Mouse (Mus musculus): ENCODE data around the gene Olfr322. TPM values are rescaled to one million over a fixed set of nuclear protein-coding genes. Genes with fewer than 3 reads are reported as not detected.

Olfr322 gene
- total RNA-seq (2017): not detected in 3 replicates

DNA sequence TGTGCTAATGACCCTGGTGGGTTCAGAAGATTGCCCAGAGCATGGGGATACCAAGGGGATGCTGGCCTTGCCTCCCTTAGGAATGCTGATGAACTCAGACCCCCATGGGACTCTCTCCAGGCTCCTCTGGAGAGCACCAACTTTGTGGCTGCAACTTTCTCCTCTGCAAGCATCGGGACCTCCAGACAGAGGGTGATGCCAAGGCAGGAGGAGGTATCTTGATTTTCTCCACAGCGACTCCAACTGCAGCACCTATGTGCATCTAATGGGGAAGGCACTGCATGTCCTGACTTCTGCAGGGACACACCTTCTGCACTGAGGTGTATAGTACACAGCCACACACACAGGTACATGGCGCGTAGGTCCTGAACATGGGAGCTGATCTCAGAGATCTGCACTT, at the start of gene Olfr322:
Olfr322 (plus strand) TSS at position 187 of the 400 bp plus-strand sequence.
- ATAC-seq (replicated peaks; ENCODE audit: insufficient number of reproducible peaks, low FRiP score, low TSS enrichment, poor library complexity, severe bottlenecking): no peak

DNA sequence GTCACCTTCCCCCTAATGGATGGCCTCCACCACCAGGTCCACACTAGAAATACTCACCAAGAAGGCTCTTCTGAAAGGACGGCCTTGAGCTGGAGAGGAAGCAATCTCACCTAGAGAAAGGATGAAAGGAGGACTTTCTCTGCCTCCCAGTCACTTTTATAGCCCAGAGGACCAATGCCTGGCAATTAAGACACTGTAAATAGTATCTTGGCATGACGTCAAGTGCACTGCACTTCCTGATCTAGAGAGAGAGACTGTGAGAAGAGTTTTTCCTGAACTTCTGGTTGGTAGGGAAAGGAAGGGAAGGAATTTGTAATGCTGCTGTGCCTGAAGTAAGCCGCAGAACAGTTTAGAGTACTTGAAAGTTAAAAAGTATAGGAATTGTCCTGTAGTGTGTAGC, 45.2 kb upstream of the Olfr322 start:
- no peak for ATAC-seq (replicated peaks; ENCODE audit: insufficient number of reproducible peaks, low FRiP score, low TSS enrichment, poor library complexity, severe bottlenecking)

GRCm38 (mm10) chr11:58614526-58614925, 44.1 kb upstream of the Olfr322 start:
- no peak for ATAC-seq (replicated peaks; ENCODE audit: insufficient number of reproducible peaks, low FRiP score, low TSS enrichment, poor library complexity, severe bottlenecking)

DNA sequence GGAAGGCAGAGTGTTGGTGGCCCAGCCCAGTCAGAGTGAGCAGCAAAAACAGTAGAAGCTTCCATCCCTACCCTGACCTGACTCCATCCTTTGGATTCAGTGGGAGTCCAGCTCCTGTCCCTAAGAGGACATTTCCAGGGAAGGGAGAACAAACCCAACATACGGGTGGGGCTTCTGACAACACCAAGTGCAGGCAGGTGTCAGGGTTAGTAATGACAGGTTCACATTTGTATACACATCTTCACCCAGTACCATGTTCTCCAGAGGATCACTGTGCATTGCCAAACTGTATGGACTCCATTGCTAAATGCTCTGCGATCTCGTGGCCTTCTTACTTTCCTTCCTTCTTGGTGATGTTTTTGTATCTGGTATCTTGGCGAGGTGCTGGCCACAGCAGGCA, 42.6 kb upstream of the Olfr322 start, which contains the start of gene 2210407C18Rik:
2210407C18Rik (minus strand) TSS at position 101 of the 400 bp plus-strand sequence.
- no peak for ATAC-seq (replicated peaks; ENCODE audit: insufficient number of reproducible peaks, low FRiP score, low TSS enrichment, poor library complexity, severe bottlenecking)

GRCm38 (mm10) chr11:58618369-58618768, 40.2 kb upstream of the Olfr322 start:
- ATAC-seq (replicated peaks; ENCODE audit: insufficient number of reproducible peaks, low FRiP score, low TSS enrichment, poor library complexity, severe bottlenecking): no peak

- no peak for ATAC-seq (replicated peaks; ENCODE audit: insufficient number of reproducible peaks, low FRiP score, low TSS enrichment, poor library complexity, severe bottlenecking)
Measured at GRCm38 (mm10) chr11:58618793-58619192, 39.8 kb upstream of the Olfr322 start.

DNA sequence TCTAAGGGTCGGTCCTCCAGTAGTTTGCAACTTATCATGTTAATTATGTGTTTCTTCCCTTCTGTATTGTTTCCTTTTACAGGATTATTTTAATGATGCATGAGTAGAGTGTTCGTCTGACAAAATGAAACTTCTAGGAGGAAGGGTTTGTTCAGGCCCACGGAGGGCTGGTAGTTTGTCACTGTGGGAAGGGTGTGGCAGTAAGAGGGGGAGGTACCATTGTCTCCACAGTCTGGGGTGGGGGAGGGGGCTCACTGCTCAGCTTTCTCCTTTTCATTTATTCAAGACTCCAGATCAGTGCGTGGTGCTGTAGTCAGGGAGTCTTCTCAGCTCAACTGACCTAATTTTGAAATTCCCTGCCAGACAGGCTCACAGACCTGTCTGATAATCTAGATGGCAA, 32.4 kb upstream of the Olfr322 start:
- ATAC-seq (replicated peaks; ENCODE audit: insufficient number of reproducible peaks, low FRiP score, low TSS enrichment, poor library complexity, severe bottlenecking): no peak

- ATAC-seq (replicated peaks; ENCODE audit: insufficient number of reproducible peaks, low FRiP score, low TSS enrichment, poor library complexity, severe bottlenecking): no peak
Measured at GRCm38 (mm10) chr11:58630401-58630800, 28.2 kb upstream of the Olfr322 start, which contains the start of gene Olfr323. TSS of gene Olfr323 (minus strand) at chr11:58630501.

- ATAC-seq (replicated peaks; ENCODE audit: insufficient number of reproducible peaks, low FRiP score, low TSS enrichment, poor library complexity, severe bottlenecking): no peak
Measured at GRCm38 (mm10) chr11:58634878-58635277, 23.7 kb upstream of the Olfr322 start.

DNA sequence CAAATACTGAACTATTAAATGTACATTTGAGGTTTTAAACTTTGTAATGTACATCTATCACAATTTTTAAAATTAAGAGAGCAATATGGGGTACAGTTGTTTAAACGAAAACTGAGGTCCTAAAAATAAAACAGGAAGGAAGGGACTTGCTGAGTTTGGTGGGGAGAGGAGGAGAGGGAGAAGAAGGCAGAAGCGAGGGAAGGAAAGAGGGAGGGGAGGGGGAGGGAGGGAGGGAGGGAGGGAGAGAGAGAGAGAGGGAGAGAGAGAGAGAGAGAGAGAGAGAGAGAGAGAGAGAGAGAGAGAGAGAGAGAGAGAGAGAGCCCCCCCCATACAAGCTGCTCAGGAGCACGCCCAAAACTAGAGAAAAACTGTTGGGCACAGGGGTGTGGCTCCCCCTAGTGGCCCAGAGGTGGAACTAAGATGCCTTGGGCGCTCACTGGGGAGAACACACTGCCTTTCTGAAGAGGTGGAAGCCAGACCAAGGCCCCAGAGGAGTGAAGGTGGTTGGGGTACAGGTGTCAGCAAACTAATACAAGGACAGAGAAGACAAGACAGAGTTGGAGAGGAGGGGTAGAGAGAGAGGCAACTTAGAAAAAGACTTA, 22.1 kb upstream of the Olfr322 start:
- ATAC-seq (replicated peaks; ENCODE audit: insufficient number of reproducible peaks, low FRiP score, low TSS enrichment, poor library complexity, severe bottlenecking): peak; percentile 76; the same call in 1 of the 2 replicates

- ATAC-seq (replicated peaks; ENCODE audit: insufficient number of reproducible peaks, low FRiP score, low TSS enrichment, poor library complexity, severe bottlenecking): no peak
Measured at GRCm38 (mm10) chr11:58638176-58638701, 20.3 kb upstream of the Olfr322 start.

- ATAC-seq (replicated peaks; ENCODE audit: insufficient number of reproducible peaks, low FRiP score, low TSS enrichment, poor library complexity, severe bottlenecking): no peak
Measured at GRCm38 (mm10) chr11:58640272-58640867, 18.2 kb upstream of the Olfr322 start, which contains the start of gene Trim58. TSS of gene Trim58 (plus strand) at chr11:58640465.

- no peak for ATAC-seq (replicated peaks; ENCODE audit: insufficient number of reproducible peaks, low FRiP score, low TSS enrichment, poor library complexity, severe bottlenecking)
Measured at GRCm38 (mm10) chr11:58641057-58641456, 17.5 kb upstream of the Olfr322 start.

- no peak for ATAC-seq (replicated peaks; ENCODE audit: insufficient number of reproducible peaks, low FRiP score, low TSS enrichment, poor library complexity, severe bottlenecking)
Measured at GRCm38 (mm10) chr11:58641638-58642358, 16.8 kb upstream of the Olfr322 start.

- peak; percentile 61 for ATAC-seq (replicated peaks; ENCODE audit: insufficient number of reproducible peaks, low FRiP score, low TSS enrichment, poor library complexity, severe bottlenecking)
Measured at GRCm38 (mm10) chr11:58643350-58643749, 15.2 kb upstream of the Olfr322 start.

- no peak for ATAC-seq (replicated peaks; ENCODE audit: insufficient number of reproducible peaks, low FRiP score, low TSS enrichment, poor library complexity, severe bottlenecking)
Measured at GRCm38 (mm10) chr11:58655151-58655550, 3.4 kb upstream of the Olfr322 start.

DNA sequence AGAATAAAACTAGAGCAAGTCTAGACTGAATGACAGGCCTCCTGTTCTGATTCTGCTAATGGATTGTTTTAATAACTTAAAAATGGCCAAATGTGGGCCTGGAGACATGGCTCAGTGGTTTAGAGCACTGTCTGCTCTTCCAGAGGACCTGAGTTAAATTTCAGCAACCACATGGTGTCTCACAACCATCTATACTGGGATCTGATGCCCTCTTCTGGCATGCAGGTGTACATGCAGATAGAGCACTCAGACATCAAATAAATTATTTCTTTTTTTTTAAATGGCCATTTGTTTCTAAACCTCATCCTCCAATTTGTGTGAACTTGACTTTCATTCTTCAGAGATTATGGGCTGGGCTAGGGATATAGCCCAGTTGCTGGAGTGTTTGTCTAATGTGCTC, 10.7 kb downstream of the Olfr322 start:
- no peak for ATAC-seq (replicated peaks; ENCODE audit: insufficient number of reproducible peaks, low FRiP score, low TSS enrichment, poor library complexity, severe bottlenecking)

- ATAC-seq (replicated peaks; ENCODE audit: insufficient number of reproducible peaks, low FRiP score, low TSS enrichment, poor library complexity, severe bottlenecking): no peak
Measured at GRCm38 (mm10) chr11:58671825-58672224, 13.2 kb downstream of the Olfr322 start.

DNA sequence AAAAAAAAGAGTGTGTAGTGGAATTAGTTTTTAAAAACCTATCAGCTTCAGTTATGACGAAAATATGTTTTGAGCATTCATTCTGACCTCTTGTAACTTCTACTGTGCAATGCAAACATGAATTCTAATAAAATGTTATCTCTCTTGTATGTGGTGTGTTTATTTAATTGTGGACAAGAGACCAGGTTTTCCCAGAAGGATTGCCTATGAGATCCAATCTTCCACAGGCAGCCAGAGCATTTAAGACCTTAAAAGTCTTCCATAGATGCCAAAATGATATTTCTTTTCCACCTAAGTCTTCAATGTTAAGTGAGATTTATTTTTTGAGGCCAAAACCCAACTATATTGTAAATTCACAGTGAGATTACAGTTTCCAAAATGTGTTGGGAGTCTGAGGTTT, 22.2 kb downstream of the Olfr322 start, which contains the start of gene Olfr320:
Olfr320 (plus strand) TSS at position 301 of the 400 bp plus-strand sequence.
- ATAC-seq (replicated peaks; ENCODE audit: insufficient number of reproducible peaks, low FRiP score, low TSS enrichment, poor library complexity, severe bottlenecking): no peak

All from monocyte, adult 5-6 weeks (primary cell).